Mouse (Mus musculus): ENCODE results near the gene Josd1.
"Not testable (repeated sequence)": the region's sequence is repeated elsewhere in the genome, so short reads cannot be mapped to it uniquely, and the experiment has no call there.

The Josd1 gene

GRCm38 (mm10) chr15:79692334-79692733 is 4.6 kb upstream of the Josd1 start:
- no peak for DNase-seq (ENCODE audit: low spot score)

- DNase-seq (ENCODE audit: low spot score): no peak
Measured at GRCm38 (mm10) chr15:79691023-79691508, 3.3 kb upstream of the Josd1 start.

DNA sequence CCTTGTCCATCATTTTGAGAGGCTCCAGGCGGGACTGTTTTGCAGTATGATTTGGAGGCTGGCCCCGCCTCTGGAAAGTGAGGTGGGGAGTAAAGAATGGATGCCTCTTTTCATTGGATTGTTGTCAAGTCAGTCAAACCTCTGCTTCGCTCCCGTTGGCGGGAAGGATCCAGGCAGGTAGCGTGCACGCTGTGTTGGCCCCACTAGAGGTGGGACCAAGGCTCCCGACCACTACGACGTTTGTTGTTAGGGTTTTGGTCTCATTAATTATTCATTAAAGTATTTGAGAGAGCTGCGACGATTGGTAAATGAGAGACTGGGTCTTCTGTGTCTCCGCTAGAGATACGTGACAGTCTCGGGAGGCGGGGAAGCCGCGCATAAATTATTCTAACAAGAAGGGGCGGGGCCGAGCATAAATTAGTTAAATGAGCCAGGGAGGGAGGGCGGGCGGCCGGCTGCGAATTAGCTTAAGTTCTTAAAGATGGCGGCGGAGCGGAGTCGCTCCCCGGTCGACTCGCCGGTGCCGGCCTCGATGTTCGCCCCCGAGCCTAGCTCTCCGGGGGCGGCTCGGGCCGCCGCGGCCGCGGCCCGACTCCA is 2.8 kb upstream of the Josd1 start, which contains the start of gene Gtpbp1:
TSS of gene Gtpbp1 (plus strand) at position 420 of the 597 bp plus-strand sequence.
- peak; percentile 99 for DNase-seq (ENCODE audit: low spot score)

- no peak for DNase-seq (ENCODE audit: low spot score)
Measured at GRCm38 (mm10) chr15:79689662-79690425, 2.1 kb upstream of the Josd1 start.

DNA sequence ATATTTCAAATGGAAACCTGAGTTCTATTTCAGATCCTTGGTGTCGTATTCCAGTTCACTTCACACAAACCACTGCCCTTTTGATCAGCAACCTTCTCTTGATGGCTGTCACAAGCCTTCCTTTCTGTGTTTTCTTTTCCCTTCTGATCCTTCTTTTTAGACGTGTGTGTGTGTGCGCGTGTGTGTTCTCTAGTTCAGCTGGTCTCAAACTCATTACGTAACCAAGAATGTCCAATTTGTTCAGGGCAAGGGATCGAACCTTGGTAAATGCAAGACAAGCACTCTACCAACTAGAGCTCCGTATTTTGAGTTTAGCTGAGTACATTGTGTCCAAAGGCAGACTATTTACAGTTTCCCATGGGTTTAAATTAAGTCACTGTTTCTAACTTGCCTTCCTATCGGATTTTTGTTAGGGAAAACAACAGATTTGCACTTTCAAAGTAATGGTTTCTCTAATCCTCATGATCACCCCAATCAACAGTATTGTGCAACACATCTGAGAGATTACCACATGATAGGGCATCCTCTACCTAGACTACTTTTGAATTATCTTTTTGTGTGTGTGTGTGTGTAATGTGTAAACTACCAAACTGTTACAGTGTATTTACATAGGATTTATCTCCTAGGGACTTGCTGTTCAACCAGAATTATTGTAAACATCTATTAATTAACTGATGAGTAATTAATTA is 693 bp upstream of the Josd1 start:
- DNase-seq (ENCODE audit: low spot score): no peak

GRCm38 (mm10) chr15:79687175-79687574 is 544 bp downstream of the Josd1 start:
- peak; percentile 43 for DNase-seq (ENCODE audit: low spot score)

GRCm38 (mm10) chr15:79686046-79686869 is 1.5 kb downstream of the Josd1 start:
- no peak for DNase-seq (ENCODE audit: low spot score)

- no peak for DNase-seq (ENCODE audit: low spot score)
Measured at GRCm38 (mm10) chr15:79685141-79685641, 2.5 kb downstream of the Josd1 start.

DNA sequence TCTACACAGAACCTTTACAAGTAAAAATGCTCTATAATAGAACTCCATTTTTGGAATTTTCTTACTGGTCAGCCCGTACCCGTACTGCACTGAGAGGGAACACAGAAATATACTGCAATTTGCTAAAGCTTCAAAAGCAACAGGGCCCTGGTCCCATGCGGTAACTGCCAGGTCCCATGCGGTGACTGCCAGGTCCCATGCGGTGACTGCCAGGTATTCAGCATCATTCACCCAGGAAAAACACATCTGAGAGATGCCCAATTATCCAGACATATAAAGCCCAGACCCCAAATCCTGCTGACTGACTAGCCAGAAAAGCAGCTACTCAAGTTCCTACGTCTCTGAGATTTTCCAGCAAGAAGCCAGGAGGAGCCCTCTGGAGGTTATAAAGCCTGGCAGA is 3.1 kb downstream of the Josd1 start:
- DNase-seq (ENCODE audit: low spot score): no peak

GRCm38 (mm10) chr15:79683707-79684465 is 3.8 kb downstream of the Josd1 start:
- DNase-seq (ENCODE audit: low spot score): no peak

DNA sequence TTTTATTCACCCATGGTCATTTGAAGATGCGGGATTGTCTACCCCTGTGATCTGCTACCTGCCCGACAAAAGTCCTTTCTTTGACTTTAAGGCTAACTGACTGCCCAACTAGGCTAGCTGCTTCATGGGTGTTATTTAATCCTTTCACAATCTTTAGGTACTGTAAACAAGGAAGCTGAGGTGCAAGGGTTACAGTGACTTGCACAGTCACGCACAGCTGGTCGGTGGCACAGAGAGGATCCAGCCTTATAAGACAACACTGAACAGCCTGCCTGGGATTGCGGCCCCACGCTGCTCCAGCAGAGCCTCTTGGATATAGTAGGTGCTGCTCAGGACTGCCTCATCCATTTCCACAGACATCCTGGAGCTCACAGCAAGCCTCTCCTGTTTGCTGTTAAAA is 4.6 kb downstream of the Josd1 start:
- DNase-seq (ENCODE audit: low spot score): no peak

DNA sequence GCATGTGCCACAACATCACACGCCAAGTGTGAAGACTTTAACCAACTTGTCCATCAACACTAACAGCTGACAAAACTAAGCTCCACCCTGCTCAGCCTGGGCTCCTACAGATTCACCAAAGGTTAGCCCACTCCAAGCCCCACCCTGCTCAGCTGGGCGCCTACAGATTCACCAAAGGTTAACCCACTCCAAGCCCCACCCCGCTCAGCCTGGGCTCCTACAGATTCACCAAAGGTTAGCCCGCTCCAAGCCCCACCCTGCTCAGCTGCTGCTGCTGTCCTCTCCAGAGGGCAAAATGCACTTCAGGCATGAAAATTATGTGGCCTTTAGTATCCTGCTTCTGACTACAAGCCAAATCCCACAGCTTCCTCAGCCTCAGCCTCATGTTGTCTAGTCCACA is 5.7 kb downstream of the Josd1 start:
- no peak for DNase-seq (ENCODE audit: low spot score)

- no peak for DNase-seq (ENCODE audit: low spot score)
Measured at GRCm38 (mm10) chr15:79677936-79678335, 9.8 kb downstream of the Josd1 start.

DNA sequence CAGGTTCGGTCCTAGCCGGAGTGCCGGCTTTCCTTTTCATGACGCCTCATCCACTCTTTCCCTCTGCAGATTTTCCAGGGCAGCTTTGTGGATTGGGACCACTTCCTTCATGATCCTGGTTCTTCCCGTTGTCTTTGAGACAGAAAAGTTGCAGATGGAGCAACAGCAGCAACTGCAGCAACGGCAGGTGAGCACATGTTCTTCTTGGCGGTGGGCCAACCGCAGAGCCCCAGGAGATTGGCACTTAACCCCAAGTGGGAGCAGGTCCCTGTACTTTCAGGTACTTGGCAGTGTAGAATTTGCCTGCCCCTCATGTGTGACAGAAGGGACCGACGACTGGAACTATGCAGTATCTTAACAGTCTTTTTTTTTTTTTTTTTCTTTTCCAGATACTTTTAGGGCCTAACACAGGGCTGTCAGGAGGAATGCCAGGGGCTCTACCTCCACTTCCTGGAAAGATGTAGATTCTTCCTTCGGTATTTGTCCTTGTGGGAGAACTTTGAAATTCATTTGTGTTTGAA is 15.8 kb downstream of the Josd1 start:
- not testable (repeated sequence) for DNase-seq (ENCODE audit: low spot score)

DNA sequence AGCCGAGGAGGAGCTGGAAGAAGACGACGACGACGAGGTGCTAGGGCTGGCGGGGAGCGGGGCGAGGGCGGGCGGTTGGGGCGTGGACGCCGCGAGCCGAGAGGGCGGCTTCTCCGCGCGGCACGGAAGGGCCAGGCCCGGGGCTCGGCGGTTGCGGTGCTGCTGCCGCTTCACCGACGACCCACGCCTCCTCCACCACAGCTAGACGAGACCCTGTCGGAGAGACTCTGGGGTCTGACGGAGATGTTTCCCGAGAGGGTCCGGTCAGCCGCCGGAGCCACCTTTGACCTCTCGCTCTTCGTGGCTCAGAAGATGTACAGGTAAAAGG is 16.8 kb downstream of the Josd1 start:
- no peak for DNase-seq (ENCODE audit: low spot score)

GRCm38 (mm10) chr15:79670249-79670971 is 17.3 kb downstream of the Josd1 start, which contains the start of gene Tomm22:
Gene Tomm22 (plus strand): TSS chr15:79670861.
- DNase-seq (ENCODE audit: low spot score): peak; percentile 97

- DNase-seq (ENCODE audit: low spot score): no peak
Measured at GRCm38 (mm10) chr15:79669195-79669594, 18.5 kb downstream of the Josd1 start.

DNA sequence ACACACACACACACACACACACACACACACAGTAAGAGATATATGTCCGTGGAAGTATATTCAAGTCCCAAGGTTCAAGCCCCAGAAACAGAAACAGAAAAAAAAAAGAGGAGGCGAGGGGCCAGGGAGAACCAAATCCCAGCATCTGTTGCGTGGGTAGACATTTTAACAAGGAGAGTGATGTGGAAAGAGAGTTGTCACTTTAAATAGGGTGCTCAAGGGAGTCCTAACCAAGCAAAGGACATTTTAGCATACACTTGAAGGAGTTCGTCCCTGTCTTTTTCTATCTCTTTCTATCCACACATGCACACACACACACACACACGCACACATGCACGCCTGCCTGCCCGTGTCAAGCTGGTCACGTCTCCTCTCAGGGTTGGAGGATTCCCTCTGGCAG is 23.1 kb downstream of the Josd1 start:
- no peak for DNase-seq (ENCODE audit: low spot score)

- DNase-seq (ENCODE audit: low spot score): peak; percentile 45
Measured at GRCm38 (mm10) chr15:79661852-79662251, 25.9 kb downstream of the Josd1 start.
